Mouse (Mus musculus) heart, embryonic 11.5 days (tissue): ENCODE measurements around the gene Bzw1. TPM values are rescaled to one million over a fixed set of nuclear protein-coding genes. Genes with fewer than 3 reads are reported as not detected.

Experiments used
- ATAC-seq: fragments of 200-750 bp; cut with Nextera tagmentation; replicated peaks from 2 replicates; pipeline ENCODE4 v1.8.0; 2017; ENCODE audit warnings: moderate library complexity; ENCODE audit not compliant: insufficient number of reproducible peaks, low FRiP score, low TSS enrichment
- H3K27ac ChIP-seq: fragments of 300-500 bp; sonication (generic); 2 replicates; pipeline ENCODE4 v1.5.1; 2014; ENCODE audit warnings: mild to moderate bottlenecking, low read depth, low read length
- H3K27me3 ChIP-seq: fragments of 300-500 bp; sonication (generic); 2 replicates; pipeline ENCODE4 v1.6.1; 2014; ENCODE audit warnings: mild to moderate bottlenecking, low read length, mixed read lengths; ENCODE audit not compliant: control insufficient read depth, insufficient read depth
- H3K36me3 ChIP-seq: fragments of 300-500 bp; sonication (generic); 2 replicates; pipeline ENCODE4 v1.6.1; 2014; ENCODE audit warnings: mild to moderate bottlenecking, low read length, moderate library complexity, mixed read lengths; ENCODE audit not compliant: control insufficient read depth, insufficient read depth
- H3K4me1 ChIP-seq: fragments of 300-500 bp; sonication (generic); 2 replicates; pipeline ENCODE4 v1.6.1; 2014; ENCODE audit warnings: low read length; ENCODE audit not compliant: control insufficient read depth, insufficient read depth
- H3K4me2 ChIP-seq: fragments of 300-500 bp; sonication (generic); 2 replicates; pipeline ENCODE4 v1.6.1; 2014; ENCODE audit warnings: mild to moderate bottlenecking, moderate library complexity
- H3K4me3 ChIP-seq: fragments of 300-500 bp; sonication (generic); 2 replicates; pipeline ENCODE4 v1.5.1; 2014; ENCODE audit warnings: low read depth, low read length
- H3K9ac ChIP-seq: fragments of 300-500 bp; sonication (generic); 2 replicates; pipeline ENCODE4 v1.6.1; 2014; ENCODE audit warnings: mild to moderate bottlenecking, low read depth, low read length, moderate library complexity
- H3K9me3 ChIP-seq: fragments of 300-500 bp; sonication (generic); replicated peaks from 2 replicates; pipeline ENCODE4 v1.6.1; 2016; ENCODE audit warnings: low read length; ENCODE audit not compliant: control insufficient read depth
- WGBS: fragments of 180-500 bp; shearing (Covaris S2); extraction: QIAGEN DNeasy Blood & Tissue Kit; methylation state at CpG from one replicate; pipeline ENCODE4 v1.1.7; 2014; ENCODE audit not compliant: insufficient replicate concordance; 5-methylcytosine and 5-hydroxymethylcytosine counted together
- polyA plus RNA-seq: library from polyadenylated mRNA; unstranded; fragments of >200 nt; fragmentation: Nextera tagmentation; extraction: Ambion mirVana; gene quantifications from 2 replicates; pipeline ENCODE4 v1.2.1, GENCODE M21; 2014

Bzw1 gene
- polyA plus RNA-seq, 1 experiment from 2014 or later: 274 TPM

DNA sequence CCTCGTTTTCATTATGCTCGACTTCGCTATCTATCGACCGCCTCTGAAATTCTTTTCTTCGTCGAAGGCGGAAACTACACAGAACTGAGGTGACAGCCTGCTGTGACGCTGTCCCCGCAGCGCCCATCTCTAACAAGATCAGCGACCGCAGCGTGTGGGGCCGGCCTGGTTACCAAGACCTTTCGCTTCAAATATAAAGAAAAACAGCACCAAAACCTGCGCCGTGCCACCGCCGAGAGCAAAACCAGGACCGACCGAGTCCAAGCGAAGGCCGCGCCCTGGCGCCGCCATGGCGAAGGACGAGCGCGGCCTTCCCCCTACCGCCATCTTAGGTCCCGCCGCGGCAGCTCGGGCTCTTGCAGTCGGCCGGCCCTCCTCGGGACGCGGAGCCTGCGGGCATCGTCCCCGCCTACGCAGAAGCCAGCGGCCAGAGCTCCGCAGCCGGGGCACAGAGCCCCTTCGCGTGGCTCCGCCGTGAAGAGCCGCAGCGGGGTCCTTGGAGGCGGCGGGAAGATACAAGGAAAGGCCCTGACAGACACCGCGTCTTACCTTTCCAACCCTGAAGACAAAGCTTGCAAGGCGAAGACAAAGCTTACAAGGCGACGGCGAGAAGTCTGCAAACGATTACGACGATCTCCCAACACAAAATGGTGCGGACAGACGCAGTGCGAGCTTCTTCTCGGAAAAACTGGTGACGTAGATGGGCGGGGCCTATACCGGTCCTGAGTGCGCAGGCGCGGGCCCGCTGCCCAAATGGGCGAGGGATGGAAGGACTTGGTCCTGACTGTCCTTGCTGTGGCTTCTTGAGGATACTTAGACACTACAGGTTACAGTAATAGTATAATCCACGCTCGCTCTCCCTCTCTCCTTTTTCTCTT lies 30.9 kb downstream of the Bzw1 start, which contains the start of gene Clk1:
Gene Clk1, minus strand, starts transcription at position 696 of the 878 bp plus-strand sequence.
- Histone ChIP-seq H3K4me3 (peak within 1 kb of the TSS; percentile 95), H3K4me2 (peak within 1 kb of the TSS; percentile 79), H3K9me3 (no peaks in the 10 kb centered on the region), H3K27me3 (no peaks in the 10 kb centered on the region), H3K4me1 (peaks cover 5% of the 10 kb centered on the region; the same call in 1 of the 2 replicates), H3K27ac (peak within 1 kb of the TSS; percentile 99), H3K36me3 (peaks cover 16% of the 10 kb centered on the region), H3K9ac (peak within 1 kb of the TSS; percentile 99)
- under 1% methylated on average over 79 of the region's 79 CpGs for WGBS
- peak; percentile 95 for ATAC-seq

DNA sequence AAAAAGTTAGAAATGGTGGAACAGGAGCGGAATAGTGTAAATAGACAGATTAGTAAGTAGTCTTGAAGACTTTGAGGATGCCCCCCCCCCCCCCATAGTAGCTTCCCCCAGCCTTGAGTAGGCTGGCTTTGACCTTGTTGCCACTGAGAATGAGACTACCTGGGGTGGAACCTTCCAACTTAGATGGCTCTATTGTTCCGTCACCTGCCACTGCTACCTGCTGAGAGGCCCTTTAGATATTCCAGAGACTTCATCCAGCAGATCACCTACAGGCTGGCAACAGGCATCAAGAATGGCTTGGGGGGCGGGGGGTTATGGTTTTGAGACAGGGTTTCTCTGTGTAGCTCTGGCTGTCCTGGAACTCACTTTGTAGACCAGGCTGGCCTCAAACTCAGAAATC lies 31.9 kb downstream of the Bzw1 start:
- Histone ChIP-seq H3K4me2 (0 out of 2 replicates have a peak overlapping the region, but pooled peaks have one; percentile 48), H3K9me3 (no peaks in the 10 kb centered on the region), H3K9ac (no peak overlapping the region), H3K27ac (no peak overlapping the region), H3K27me3 (no peaks in the 10 kb centered on the region), H3K36me3 (peaks cover 8% of the 10 kb centered on the region; the same call in 1 of the 2 replicates), H3K4me1 (peaks cover 5% of the 10 kb centered on the region; the same call in 1 of the 2 replicates), H3K4me3 (no peak overlapping the region)
- 84% methylated on average over 3 of the region's 3 CpGs for WGBS
- ATAC-seq: 0 out of 2 replicates have a peak, but pooled peaks have one; percentile 2

DNA sequence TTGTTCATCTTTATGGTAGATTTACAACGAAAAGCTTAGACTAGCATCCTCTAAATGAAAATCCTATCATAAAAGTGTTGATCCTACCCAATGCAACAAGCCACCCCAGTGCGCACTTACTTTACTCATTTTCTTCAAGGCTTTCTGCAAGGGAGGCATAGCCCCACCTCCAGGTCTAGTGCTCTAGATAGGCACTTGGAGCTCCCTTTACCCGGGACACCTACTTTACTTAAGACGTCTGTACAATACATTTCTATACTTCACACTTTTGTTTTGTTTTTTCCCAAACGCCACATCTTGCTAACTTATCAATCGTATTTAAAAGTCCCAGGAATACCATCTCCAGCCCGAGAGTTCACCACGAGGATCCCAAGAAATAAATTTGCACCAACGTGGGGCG lies 52.0 kb downstream of the Bzw1 start:
- H3K4me3 ChIP-seq: peak overlapping the region; percentile 77
- peaks cover 7% of the 10 kb centered on the region for H3K4me1 ChIP-seq
- peak overlapping the region; percentile 89 for H3K27ac ChIP-seq
- 10% methylated on average over 10 of the region's 10 CpGs for WGBS
- H3K4me2 ChIP-seq: peak overlapping the region; percentile 80
- H3K36me3 ChIP-seq: peaks cover 3% of the 10 kb centered on the region
- peak overlapping the region; percentile 90 for H3K9ac ChIP-seq
- ATAC-seq: no peak
- H3K27me3 ChIP-seq: no peaks in the 10 kb centered on the region
- no peaks in the 10 kb centered on the region for H3K9me3 ChIP-seq

- Histone ChIP-seq H3K27ac (peak within 1 kb of the TSS; percentile 89), H3K27me3 (no peaks in the 10 kb centered on the region), H3K4me3 (peak within 1 kb of the TSS; percentile 77), H3K4me1 (peaks cover 7% of the 10 kb centered on the region), H3K4me2 (peak within 1 kb of the TSS; percentile 80), H3K9ac (peak within 1 kb of the TSS; percentile 90), H3K36me3 (no peaks in the 10 kb centered on the region; the same call in 1 of the 2 replicates), H3K9me3 (no peaks in the 10 kb centered on the region)
- under 1% methylated on average over 33 of the region's 33 CpGs for WGBS
- peak; percentile 89 for ATAC-seq
These were observed 52.5 kb downstream of the Bzw1 start, which contains the start of the genes Nif3l1 and Ppil3 for GRCm38 (mm10) chr1:58445143-58445722. TSS of gene Nif3l1 (plus strand) at chr1:58445151. TSS of gene Ppil3 (minus strand) at chr1:58445486.

DNA sequence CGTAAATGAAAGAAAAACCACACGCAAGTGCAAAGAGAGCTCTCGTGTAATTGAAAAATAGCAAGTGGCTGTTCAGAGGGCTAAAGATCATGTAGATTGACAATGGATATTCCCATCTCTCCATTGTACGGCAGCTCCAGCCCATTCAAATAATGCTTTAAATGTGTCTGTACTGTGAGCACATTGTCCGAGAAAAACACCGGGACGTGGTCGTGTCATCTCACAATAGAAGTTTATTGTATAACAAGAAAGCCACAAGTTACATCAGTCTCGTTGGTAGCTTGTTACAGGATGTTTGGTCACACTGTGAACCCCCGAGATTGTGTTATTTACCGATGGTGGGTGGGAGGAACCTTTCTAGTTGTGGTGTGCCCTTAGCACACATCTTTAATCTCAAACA lies 53.2 kb downstream of the Bzw1 start:
- H3K9me3 ChIP-seq: no peaks in the 10 kb centered on the region
- ATAC-seq: no peak
- no peaks in the 10 kb centered on the region for H3K27me3 ChIP-seq
- WGBS: 13% methylated on average over 11 of the region's 11 CpGs
- peak overlapping the region; percentile 89 for H3K27ac ChIP-seq
- H3K4me1 ChIP-seq: peaks cover 7% of the 10 kb centered on the region
- H3K4me2 ChIP-seq: peak overlapping the region; percentile 80
- H3K9ac ChIP-seq: peak overlapping the region; percentile 90
- peak overlapping the region; percentile 77 for H3K4me3 ChIP-seq
- no peaks in the 10 kb centered on the region; the same call in 1 of the 2 replicates for H3K36me3 ChIP-seq

DNA sequence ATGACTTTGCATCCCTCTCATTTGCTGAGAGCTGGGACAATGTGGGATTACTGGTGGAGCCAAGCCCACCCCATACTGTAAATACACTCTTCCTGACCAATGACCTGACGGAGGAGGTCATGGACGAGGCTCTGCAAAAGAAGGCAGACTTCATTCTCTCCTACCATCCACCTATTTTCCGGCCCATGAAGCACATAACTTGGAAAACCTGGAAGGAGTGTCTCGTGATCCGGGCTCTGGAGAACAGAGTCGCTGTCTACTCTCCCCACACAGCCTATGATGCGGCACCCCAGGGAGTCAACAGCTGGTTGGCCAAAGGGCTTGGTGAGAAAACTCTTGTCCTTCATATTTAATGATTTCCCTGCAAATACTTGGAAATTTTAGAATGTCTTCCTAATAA lies 55.1 kb downstream of the Bzw1 start:
- Histone ChIP-seq H3K36me3 (peaks cover 3% of the 10 kb centered on the region; the same call in 1 of the 2 replicates), H3K9ac (no peak overlapping the region), H3K4me2 (no peak overlapping the region), H3K27me3 (no peaks in the 10 kb centered on the region), H3K9me3 (no peaks in the 10 kb centered on the region), H3K27ac (no peak overlapping the region), H3K4me1 (peaks cover 7% of the 10 kb centered on the region), H3K4me3 (no peak overlapping the region)
- WGBS: 89% methylated on average over 7 of the region's 7 CpGs
- ATAC-seq: no peak

DNA sequence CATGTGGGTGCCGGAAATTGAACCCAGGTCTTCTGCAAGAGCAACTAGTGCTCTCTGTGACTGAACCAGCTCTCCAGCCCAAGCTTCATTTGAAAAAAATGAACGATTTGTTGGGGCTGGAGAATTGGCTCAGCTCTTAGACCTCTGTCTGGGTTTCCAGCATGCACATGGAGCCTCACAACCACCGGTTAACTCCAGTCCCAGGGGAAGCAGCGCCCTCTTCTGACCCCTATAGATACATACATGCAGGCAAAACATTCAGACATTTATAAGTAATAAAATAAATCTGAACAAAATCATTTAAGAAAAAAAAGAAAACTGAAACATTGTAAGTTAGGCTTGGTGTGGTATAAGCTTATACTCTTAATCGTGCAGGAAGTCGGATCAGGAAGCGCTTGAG lies 55.7 kb downstream of the Bzw1 start:
- 82% methylated on average over 7 of the region's 7 CpGs for WGBS
- H3K36me3 ChIP-seq: peaks cover 7% of the 10 kb centered on the region
- peaks cover 7% of the 10 kb centered on the region for H3K4me1 ChIP-seq
- no peak overlapping the region for H3K27ac ChIP-seq
- H3K9me3 ChIP-seq: no peaks in the 10 kb centered on the region
- no peaks in the 10 kb centered on the region for H3K27me3 ChIP-seq
- no peak overlapping the region for H3K4me3 ChIP-seq
- no peak overlapping the region for H3K4me2 ChIP-seq
- no peak overlapping the region for H3K9ac ChIP-seq
- ATAC-seq: no peak

DNA sequence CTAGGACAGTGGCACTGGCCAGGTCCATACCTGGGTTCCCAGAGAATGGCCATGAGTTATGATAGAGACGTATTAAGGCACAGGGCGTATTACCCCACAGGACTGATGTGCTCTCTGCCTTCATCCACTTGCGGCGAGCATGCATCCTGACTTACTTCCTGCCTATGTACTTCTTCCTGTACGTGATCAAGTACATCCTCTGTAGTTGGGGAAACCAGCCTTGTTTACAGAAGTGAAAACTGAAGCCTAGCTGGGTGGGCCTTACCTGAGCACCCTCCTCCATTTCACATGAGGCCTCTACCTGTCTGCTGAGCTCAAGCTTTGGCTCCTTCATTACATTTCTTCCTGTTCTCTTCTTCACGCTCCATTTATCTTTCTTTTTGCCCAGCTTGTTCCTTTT lies 61.6 kb downstream of the Bzw1 start:
- Histone ChIP-seq H3K9me3 (no peaks in the 10 kb centered on the region), H3K4me3 (no peak overlapping the region)

More for the DNA sequence above, 61.6 kb downstream of the Bzw1 start:
- WGBS: 90% methylated on average over 6 of the region's 6 CpGs
- Histone ChIP-seq H3K4me2 (no peak overlapping the region), H3K9ac (no peak overlapping the region), H3K36me3 (peaks cover 18% of the 10 kb centered on the region), H3K4me1 (no peaks in the 10 kb centered on the region), H3K27ac (no peak overlapping the region), H3K27me3 (no peaks in the 10 kb centered on the region)
- ATAC-seq: no peak
